Mouse (Mus musculus) NIH3T3 (cell line): ENCODE measurements around the gene Camkmt.

Experiments used
- DNase-seq: peaks from one replicate; pipeline ENCODE4 v3.0.0-alpha.2; 2012; ENCODE audit warnings: low read depth

Camkmt gene

DNA sequence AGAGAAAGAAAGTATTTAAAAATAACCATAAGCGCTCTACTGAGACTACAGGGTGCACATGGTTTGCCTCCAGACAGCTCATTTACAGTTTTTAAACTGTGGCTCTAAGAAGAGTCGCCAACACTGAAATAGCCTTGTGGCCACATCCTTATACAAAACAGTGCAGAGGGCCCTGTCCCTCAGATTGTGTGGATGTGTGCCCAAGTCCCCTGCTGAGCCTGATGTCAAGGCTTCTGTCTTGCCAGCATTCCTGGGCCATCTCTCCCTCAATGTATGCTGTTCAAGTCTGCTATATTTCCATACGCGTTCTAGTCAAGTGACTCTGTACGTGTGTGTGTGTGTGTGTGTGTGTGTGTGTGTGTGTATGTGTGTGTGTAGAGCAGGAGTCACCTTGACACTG, 201.2 kb downstream of the Camkmt start:
- no peak for DNase-seq

DNA sequence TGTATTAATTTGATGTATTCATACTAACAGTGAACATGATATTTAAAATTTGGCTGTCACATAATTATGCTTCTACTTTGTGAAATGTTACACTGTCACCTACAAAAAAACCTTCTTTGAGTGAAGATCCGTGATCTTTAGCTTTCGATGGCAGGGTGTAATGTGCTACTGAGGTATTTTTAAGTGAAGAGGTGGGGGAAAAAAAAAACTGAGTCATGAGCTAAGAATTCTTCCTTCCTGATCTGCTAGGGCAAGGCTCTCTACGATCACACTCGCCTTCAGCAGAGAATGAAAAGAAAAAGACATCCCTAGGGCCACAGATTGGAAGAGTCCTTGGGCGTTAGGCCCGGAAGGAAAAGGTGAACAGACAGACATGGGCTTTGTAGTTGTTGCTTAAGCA, 201.9 kb downstream of the Camkmt start:
- DNase-seq: no peak

DNA sequence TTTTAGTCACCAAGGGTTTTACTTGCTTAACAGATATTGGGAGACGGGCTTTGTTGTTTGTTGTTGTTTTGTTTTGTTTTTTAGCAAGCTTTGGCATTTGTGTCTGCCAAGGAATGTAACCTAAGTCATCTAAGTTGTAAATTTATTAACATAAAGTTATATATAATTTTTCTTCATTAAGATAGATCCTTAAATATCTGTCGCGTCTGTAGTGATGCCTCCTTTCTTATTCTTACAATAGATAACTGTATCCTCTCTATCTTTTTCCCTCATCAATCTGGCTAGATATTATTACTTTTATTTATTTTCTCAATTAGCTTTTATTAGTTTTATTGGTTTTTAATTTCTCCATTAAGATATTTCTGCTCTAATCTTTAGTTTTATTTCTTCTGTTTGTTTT, 213.3 kb downstream of the Camkmt start:
- no peak for DNase-seq

DNA sequence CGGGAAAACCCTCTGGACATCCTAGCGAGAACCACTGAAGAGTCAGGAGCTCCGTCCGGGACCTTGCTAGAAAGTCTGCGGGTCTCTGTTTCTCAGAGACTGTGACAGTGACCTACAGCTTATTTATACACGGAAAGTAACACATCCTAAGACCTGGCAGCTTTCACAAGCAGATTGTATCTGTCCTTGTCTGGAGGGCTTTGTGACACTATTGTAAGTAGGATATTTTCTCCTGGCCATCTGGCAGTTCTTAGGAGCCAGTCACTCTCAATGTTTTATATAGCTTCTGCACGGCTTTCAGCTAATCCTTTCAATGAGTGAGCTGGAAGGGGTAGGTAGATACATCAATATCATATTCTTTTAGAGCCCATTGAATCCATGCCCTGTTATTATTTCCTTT, 218.2 kb downstream of the Camkmt start:
- no peak for DNase-seq

DNA sequence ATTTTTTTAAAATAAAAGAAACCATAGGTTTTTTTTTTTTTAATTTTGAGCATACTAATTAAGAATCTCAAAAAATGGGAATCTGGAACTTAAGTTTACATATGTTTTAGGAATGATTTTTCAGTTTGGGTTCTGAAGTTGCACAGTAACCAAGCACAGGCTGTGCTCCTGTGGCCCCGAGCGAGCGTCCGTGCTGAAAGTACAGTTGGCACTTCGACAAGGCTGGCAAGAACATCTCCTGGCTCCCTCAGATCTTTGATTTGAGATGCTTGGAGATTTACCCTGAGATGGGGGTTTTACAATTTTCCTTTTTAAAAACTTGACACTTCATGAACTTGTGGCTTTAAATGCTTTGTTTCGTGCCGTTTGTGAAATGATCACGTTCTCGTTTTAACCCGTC, 218.7 kb downstream of the Camkmt start:
- DNase-seq: no peak

DNA sequence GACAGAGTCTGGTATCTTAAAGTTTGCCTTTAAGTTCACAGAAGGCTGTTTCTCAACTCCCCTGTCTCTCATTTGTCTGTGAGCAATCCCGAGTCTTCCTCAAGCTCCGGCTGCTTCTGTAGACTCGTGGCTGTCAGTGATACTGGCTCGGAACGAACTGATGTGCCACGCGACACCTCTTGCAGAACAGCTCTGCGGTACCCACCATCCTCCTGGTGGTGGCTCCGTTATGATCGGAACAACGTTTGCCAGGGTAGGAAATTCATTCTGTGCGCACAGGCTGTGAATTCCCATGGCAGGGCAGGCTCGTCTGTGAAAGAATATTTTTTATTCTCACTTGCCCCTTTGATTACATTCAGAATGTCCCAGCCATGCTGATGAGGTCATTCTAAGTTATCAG, 221.0 kb downstream of the Camkmt start:
- no peak for DNase-seq

DNA sequence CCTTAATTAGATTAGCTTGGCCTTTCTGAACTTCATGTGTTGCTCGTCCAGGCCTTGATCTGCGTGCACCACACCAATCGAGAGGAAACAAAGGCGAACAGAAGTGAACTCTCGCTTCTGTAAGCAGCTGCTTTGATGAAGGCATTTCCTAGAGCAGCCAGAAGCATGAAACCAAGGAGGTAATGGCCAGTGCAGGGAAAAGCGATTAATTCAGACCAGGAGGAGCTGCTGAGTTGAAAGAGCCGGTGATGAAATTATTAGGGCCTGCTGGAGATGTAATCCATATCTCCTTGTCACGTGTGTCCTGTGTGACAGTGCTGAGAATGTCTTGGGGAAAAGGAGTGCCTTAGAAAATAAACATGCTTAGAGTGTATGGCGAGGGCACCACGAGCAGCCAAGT, 228.0 kb downstream of the Camkmt start:
- DNase-seq: no peak

DNA sequence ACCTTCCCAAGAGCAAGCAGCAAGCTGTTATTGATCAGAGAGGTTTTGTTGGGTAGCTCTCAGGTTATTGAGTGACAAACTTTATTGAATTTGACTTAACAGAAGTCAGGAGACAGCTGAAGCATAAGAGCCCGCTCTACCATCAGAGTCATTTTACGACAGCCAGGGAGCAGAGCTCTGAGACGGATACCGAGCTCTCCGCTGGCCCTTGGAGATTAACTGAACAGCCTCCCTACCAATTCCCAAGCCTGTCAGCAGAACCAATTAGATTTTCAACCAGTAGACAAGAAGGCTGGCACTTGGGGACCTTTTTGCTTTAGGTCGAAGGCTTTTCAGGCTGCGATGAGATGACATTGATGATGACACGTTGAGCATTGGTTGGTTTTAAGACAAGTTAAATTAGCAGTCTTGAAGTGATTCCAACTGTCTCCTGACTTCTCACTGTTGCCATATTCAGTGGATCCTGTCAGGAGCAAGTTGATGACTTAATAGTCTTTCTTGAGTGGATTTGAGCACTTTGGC, 229.5 kb downstream of the Camkmt start:
- DNase-seq: no peak

DNA sequence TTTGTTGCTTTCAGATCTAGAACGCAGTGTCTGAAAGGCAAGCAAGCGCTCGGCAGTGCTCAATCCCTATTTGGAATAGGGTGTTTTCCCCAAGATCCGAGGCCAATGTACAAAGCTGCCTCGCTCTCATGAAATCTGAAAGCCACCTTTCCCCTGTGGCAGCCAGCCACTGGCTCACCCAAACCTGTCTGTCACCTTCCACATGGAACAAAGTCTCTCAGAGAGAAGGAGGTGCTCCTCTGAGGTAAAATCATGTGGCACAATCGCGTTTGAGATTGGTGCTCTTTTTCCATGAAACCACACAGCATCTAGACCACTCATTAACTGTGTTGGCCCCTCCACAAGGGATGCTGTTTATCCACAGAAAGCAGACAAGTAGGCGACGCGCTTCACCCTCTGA, 238.5 kb downstream of the Camkmt start:
- no peak for DNase-seq

DNA sequence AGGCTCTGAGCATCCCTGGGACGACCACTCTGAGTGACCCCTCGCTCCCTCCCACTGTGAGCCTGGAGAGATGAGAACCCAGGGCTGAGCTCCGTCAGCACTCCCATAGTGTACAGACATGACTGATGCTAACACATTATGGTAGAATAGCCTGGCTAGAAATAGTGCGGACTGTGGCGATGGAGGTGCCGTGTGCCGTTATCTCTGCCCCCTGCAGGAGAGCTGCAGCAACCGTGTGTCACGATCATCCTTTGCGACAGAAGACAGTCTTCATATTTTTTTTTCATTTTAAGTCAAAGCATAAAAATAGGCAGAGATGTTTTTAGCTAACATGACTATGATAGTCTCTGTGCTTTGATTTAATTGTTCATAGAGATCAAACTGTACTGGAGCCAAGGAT, 245.1 kb downstream of the Camkmt start:
- no peak for DNase-seq

DNA sequence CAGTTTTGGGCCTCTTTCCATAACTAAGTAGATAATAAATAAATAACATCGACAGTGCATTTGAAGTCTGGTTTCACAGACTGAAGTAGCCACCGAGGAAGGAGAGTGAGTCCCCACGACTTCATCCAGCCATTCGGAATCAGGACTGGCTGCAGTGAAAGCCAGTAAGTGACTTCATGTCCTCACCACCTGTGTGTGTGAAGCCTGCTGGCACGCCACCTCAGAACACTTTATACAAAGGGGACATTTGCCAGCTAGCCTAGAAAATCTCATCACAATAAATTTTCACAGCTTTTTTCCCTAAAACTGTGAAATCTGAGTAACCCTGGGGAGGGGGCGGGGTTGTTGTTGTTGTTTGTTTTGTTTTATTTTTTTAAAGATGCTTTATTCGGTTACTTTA, 247.3 kb downstream of the Camkmt start:
- DNase-seq: no peak

DNA sequence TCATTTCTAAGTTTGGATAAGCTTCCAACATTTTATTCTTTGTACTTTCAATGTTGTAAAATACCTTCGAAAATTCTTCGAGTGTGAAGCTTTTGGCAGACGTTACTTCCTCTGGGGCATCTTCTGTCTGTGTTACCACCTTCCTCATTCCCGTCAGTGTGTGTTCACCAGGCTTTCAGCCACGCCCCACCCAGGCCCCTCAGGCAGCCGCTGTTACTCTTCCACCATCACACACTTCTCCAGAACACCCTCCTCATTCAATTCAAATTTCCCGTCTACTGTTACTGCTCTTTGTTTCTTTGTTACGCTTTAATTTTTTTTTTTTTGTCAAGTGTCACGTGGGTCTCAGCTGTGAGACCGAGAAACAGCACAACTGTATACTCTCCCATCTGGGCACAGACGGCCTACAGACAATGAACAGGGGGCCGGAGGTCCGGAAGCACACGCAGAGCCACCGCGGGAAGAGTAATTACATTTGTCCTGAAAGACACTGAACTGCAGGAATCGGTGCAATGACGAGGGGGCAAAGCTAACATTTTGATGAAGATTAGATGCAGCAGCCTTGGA, 250.9 kb downstream of the Camkmt start:
- no peak for DNase-seq

DNA sequence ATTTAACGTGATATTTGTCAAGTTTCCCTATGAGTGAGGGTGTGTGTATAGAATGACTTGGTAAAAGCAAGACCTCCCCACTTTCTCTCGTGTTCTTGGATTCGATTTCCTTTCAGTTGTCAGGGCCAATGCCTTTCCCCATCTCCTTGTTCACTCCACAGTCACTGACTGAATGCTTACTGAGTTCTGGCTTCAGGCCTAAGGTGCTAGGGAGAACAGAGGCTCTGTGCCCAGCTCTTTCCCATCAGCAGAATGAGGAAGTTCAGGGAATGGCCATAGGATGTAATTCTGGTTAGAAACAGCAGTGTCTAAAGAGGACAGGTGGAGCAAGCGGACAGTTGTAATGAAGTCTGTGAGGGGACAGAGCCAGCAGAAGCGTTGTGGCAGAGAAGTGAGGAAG, 252.1 kb downstream of the Camkmt start:
- no peak for DNase-seq

DNA sequence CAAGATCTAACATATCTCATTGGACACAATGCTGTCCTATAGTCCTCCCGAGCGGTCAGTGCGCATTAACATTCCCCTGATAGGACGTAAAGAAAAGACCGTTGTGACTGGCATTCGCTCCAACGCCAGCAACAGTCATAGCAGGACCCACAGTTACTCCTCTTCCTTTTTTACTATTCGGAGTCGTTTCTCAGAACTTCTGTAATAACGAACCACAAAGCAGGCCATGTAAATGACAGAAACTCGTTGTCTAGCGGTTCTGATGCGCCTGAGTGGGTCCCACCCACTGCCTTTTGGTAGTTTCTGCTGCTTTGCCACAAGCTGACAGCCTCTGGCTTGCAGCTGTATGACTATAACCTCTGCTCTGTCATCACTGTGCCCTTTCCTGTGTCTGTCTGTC, 253.1 kb downstream of the Camkmt start:
- no peak for DNase-seq

DNA sequence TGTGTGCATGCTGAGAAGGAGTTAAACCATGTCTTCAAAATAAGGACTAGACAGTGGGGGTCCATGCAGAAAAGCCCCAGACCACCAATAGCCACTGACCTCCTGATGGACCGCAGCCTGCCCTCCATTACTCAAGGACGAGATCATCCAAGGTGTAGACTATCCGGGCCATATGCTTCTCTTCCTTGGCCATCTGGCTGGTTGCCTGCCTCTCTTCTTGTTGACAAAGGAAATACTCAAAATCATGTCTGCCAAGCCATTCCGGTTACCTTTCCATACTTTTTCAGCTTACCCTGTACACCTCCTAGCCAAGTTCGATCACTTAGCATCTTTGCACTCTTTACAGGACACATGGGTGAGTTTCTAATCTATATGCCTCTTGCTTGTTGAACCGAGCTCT, 256.3 kb downstream of the Camkmt start:
- DNase-seq: no peak

DNA sequence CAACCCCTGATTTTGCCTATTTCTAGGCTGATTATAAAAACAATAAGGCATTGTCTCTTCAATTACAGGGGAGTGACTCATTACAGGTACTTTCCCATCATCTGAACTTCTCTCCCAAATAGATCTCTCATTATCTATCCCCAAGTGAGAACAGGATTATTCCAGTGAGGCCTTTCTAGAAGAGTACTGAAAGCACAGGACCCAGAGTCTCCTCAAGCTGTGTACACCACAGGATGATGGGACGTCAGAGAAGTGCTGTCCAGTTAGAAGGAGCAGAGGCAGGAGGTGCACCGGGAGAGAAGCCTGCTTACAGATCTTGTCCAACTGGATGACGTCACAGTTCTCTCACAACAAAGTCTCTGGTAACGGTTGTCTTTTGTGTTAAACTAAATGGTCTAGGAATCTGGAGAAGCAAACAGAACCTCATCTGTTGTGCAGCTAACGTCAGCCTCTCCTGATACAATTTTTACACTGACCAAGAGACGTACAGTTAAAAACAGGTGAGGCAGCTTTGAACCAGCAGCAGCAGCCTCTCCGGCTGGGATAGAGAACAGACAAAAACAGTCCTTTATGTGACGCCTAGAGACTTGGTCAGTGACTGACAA, 259.1 kb downstream of the Camkmt start:
- DNase-seq: no peak

DNA sequence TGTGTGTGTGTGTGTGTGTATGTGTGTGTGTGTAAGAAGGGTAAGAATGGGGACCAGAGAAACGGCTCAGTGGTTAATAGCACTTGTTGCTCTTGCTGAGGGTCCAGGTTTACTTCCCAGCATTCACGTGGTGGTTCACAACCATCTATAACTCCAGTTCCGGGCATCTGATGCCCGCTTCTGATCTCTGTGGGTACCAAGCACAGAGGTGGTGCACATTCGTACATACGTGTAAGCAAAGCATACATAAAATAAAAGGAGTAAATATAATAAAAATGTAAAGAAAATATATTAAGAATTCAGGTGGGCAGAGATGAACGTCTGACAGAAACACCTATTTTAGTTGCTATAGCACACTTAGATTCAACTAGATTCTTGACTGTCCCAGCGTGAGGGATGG, 260.9 kb downstream of the Camkmt start:
- DNase-seq: no peak

DNA sequence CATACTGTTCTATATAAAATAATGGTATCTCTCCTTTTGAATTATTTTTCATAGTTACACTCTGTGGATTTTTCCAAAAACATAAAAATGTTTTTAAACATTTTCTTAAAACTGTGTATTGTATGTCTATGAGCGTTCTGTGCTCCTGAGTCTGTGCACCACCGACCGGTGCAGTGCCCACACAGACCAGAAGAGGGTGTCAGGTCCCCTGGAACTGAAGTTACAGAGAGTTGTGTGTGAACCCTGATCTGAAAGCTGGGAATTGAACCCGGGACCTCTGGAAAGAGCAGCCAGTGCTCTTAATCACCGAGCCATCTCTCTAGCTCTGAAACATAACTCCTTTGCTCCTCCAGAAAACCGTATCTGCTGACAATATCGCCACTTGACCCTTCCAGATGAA, 262.4 kb downstream of the Camkmt start:
- DNase-seq: no peak

DNA sequence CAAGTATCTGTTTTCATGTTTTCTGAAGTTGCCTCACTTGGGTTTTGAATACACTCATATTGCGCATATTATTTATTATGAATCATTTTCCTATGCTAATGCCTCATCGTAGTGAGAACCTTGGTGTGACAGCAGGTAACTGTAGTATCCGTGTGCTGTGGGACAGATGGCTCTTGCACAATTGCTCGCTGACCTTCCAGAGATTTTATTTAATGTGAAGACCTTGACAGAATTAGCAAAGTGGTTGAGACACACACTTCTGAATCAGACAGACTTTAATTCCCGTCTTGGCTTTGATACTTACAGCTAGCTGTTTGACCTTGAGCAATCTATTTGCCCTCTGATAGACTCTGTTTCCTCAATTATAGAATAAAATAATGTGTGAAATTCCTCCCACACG, 262.8 kb downstream of the Camkmt start:
- DNase-seq: no peak

DNA sequence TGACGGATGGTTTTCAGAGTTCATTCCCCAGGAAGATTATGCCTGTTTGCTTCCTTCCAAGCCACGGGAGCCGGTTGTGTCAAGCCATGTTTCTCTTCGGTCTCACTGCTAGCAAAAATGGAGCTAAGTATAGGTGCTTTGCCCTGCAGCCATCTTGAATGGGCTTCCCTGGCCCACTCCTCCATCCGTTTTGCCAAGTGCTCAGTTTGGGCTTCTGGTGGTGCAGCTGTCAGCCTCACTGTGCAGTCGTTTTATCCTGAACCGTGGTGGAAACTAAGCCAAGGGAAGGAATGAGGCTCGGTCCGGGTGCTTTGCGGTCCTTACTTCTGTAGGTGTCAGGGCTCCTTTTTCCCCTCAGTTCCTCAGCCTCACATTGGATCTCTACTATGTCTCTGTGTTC, 263.3 kb downstream of the Camkmt start:
- no peak for DNase-seq

DNA sequence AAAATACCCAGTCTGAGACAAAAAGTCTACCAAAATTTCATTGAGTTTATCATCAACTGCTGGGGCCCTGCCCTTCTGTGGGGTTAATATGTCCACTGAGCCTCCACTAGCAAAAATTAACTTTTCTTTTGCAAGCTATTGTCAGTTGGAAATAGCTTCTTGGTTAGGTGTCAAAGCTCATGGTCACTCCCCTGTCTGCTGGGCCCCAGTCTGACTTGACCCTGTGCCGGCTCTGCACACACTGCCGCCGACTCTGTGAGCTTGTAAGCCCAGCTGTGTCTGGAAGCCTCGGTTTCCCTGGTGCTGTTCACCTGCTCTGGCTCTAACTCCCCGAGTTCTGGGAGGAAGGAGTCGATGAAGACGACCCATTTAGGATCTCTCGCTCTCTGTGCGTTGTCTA, 265.0 kb downstream of the Camkmt start:
- DNase-seq: no peak

DNA sequence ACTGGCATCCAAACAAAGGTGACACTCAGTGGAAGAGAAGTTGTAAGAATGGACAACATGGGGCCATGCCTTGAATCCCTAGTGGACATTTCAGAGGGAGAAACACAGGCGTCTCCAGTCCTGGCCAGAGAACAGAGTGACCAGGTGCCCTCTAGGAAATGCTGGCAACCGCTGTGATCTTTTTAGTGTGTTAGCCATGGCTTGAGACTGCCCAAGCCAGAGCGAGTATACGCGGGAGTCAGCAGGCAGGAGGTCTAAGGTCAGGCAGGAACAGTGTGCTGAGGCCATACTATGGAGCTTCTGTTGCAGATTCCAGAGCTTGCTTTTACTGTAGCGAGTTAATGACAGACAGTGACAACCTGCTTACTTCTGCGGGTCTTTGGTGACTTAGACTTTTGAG, 270.7 kb downstream of the Camkmt start:
- no peak for DNase-seq

DNA sequence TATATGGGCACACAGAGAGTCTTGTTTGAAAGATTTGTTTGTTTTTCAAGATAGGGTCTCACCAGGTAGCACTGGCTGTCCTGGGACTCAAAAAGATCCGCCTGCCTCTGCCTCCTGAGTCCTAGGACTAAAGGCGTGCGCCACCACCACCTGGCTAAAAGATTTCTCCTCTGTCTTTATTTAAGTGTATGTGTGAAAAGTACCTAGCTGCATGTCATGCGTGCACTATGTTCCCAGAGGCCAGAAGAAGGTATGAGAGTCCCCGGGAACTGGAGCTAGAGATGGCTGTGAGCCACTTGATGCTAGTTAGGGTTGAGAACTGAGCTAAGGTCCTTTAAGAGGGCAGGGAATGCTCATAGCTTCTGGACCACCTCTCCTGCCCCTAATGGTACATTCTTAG, 277.0 kb downstream of the Camkmt start:
- DNase-seq: no peak

DNA sequence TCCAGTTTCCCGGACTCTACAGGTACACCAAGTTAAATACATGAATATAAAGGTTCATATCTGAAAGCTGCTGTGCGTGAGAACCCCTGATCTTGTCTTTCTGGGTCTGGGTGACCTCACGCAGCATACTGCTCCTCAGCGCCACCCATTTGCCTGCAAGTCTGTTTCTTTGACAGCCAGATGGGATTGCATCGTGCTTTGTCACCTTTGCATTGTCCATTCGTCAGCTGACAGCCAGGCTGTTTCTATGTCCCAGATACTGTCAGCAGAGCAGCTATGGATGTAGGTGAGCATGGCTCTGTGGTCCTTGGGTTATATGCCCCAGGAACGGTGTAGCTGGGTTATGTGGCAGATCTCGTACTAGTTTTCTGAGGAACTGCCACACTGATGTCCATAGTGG, 278.4 kb downstream of the Camkmt start:
- DNase-seq: no peak
